24 mouse cellular contexts compared by ENCODE assay signal in the genomic region with DNA sequence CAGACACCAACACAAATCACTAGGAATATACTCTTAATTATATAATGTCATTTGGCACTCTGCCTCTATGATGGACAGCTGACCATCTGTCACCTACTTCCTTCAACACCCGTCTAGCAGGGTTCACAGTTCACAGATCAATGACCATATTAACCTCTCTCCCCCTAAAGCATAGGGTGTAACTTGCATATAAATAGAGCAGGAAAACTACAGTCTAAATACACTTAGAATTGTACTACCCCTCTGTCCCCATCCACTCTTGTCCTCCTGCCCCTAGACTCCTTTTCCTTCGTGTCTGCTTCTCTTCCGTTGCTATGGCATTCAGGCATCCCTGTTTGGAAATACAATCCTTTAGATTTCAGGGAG.
DNase-seq lines count a peak whose midpoint lies in the region; ATAC-seq lines count a peak whose summit lies in the region.
"Had no signal": no experiment of that assay in that cellular context is flagged by ENCODE, and none has a peak within 500 bp of the region (broad histone marks: within the 10 kb centered on the region; RNA-seq: fewer than 3 reads in every experiment).

No protein-coding gene starts in this region.

- no peak overlapping the region for H3K9ac ChIP-seq in kidney, embryonic 15.5 days
- no peak overlapping the region for H3K9ac ChIP-seq in neural tube, embryonic 11.5 days (ENCODE audit: low read length)
- H3K9ac ChIP-seq: heart, embryonic 15.5 days; limb, embryonic 15.5 days; liver, embryonic 14.5 days; lung, embryonic 15.5 days had no signal

- no peak overlapping the region for H3K4me2 ChIP-seq in kidney, embryonic 15.5 days
- no peak overlapping the region for H3K4me2 ChIP-seq in neural tube, embryonic 11.5 days (ENCODE audit: low read depth)
- H3K4me2 ChIP-seq: heart, embryonic 15.5 days; limb, embryonic 15.5 days; lung, embryonic 15.5 days had no signal

- DNase-seq in embryo, embryonic 11 days = peak; percentile 13
- DNase-seq in embryo, embryonic 9.5 days (ENCODE audit: extremely low spot score) = no peak
- DNase-seq in heart, embryonic 10.5 days (ENCODE audit: low spot score) = no peak
- no peak for DNase-seq in heart, adult 8-10 months (ENCODE audit: low spot score)
- DNase-seq in kidney, postnatal 14 days = no peak
- DNase-seq in neural tube, embryonic 11.5 days (ENCODE audit: low spot score) = no peak
- DNase-seq in neural tube, embryonic 10.5 days (ENCODE audit: extremely low spot score, low spot score) = no peak
- DNase-seq: adrenal gland, adult 8-10 months; cerebellum, adult 18-20 months; cerebellum, postnatal 25 days; gastrocnemius, postnatal 25 days; heart, adult 2 months; heart, postnatal 36 days; kidney, adult 9 months; left cerebral cortex, postnatal 4 days; lung, postnatal 4 days; thymus, adult 18-20 months; thymus, postnatal 36 days had no signal

- no peaks in the 10 kb centered on the region for H3K36me3 ChIP-seq in heart, embryonic 10.5 days
- H3K36me3 ChIP-seq in kidney, embryonic 15.5 days = no peaks in the 10 kb centered on the region
- H3K36me3 ChIP-seq in neural tube, embryonic 11.5 days (ENCODE audit: control insufficient read depth, insufficient read depth, low read length) = no peaks in the 10 kb centered on the region
- H3K36me3 ChIP-seq: heart, embryonic 15.5 days; limb, embryonic 15.5 days; lung, embryonic 15.5 days had no signal

- no peak overlapping the region for H3K4me3 ChIP-seq in heart, embryonic 10.5 days
- H3K4me3 ChIP-seq in kidney, embryonic 15.5 days (replicated peaks) = no peak overlapping the region
- no peak overlapping the region for H3K4me3 ChIP-seq in neural tube, embryonic 11.5 days (ENCODE audit: low read depth, low read length)
- H3K4me3 ChIP-seq: heart, adult 2 months; heart, embryonic 15.5 days; limb, embryonic 15.5 days; lung, embryonic 15.5 days had no signal

- ATAC-seq in kidney, embryonic 15.5 days (replicated peaks; ENCODE audit: low FRiP score) = peak; percentile 57
- no peak for ATAC-seq in neural tube, embryonic 11.5 days (ENCODE audit: insufficient read depth, low FRiP score, low TSS enrichment)
- ATAC-seq: activated CD4-positive, CD25-positive, alpha-beta regulatory T cell, adult 4 months had no signal

- WGBS in heart, embryonic 10.5 days = 66% methylated on average over 3 of the region's 3 CpGs
- 23% methylated on average over 3 of the region's 3 CpGs for WGBS in kidney, embryonic 15.5 days
- 32% methylated on average over 3 of the region's 3 CpGs for WGBS in neural tube, embryonic 11.5 days

- peak overlapping the region; percentile 16; the same call in 1 of the 2 replicates for H3K27ac ChIP-seq in heart, embryonic 10.5 days
- peak overlapping the region; percentile 81; the same call in 1 of the 2 replicates for H3K27ac ChIP-seq in kidney, embryonic 15.5 days
- 0 out of 2 replicates have a peak overlapping the region, but pooled peaks have one; percentile 6 for H3K27ac ChIP-seq in neural tube, embryonic 11.5 days (ENCODE audit: low read depth, low read length)
- H3K27ac ChIP-seq: heart, adult 2 months; heart, embryonic 15.5 days; limb, embryonic 15.5 days; liver, embryonic 14.5 days; lung, embryonic 15.5 days had no signal

- H3K27me3 ChIP-seq in heart, embryonic 10.5 days (ENCODE audit: insufficient read depth, poor library complexity, severe bottlenecking) = no peaks in the 10 kb centered on the region
- H3K27me3 ChIP-seq in kidney, embryonic 15.5 days = no peaks in the 10 kb centered on the region
- no peaks in the 10 kb centered on the region for H3K27me3 ChIP-seq in neural tube, embryonic 11.5 days (ENCODE audit: control insufficient read depth, insufficient read depth, low read length)
- H3K27me3 ChIP-seq: heart, embryonic 15.5 days; limb, embryonic 15.5 days; lung, embryonic 15.5 days had no signal

- peaks cover 12% of the 10 kb centered on the region; the same call in 1 of the 2 replicates for H3K4me1 ChIP-seq in heart, embryonic 10.5 days
- H3K4me1 ChIP-seq in kidney, embryonic 15.5 days = peaks cover 18% of the 10 kb centered on the region
- peaks cover 5% of the 10 kb centered on the region; the same call in 1 of the 2 replicates for H3K4me1 ChIP-seq in neural tube, embryonic 11.5 days (ENCODE audit: control insufficient read depth, insufficient read depth, low read length)
- H3K4me1 ChIP-seq: limb, embryonic 15.5 days had no signal

- no peaks in the 10 kb centered on the region for H3K9me3 ChIP-seq in heart, embryonic 10.5 days
- no peaks in the 10 kb centered on the region for H3K9me3 ChIP-seq in kidney, embryonic 15.5 days (replicated peaks)
- no peaks in the 10 kb centered on the region for H3K9me3 ChIP-seq in neural tube, embryonic 11.5 days (ENCODE audit: control insufficient read depth, low read length)
- H3K9me3 ChIP-seq: heart, embryonic 15.5 days; limb, embryonic 15.5 days; lung, embryonic 15.5 days had no signal

Comparison
In these comparisons a context has a peak if more than half of its experiments do, and no peak if none do; other contexts are left out.
1. H3K27ac ChIP-seq: peak in every context shown above with its lines; median percentile 81 in kidney, embryonic 15.5 days; 16 in heart, embryonic 10.5 days; 6 in neural tube, embryonic 11.5 days.